Mouse (Mus musculus) thymus, adult 2 months (tissue): ENCODE measurements around the gene Umod. TPM values are rescaled to one million over a fixed set of nuclear protein-coding genes. Genes with fewer than 3 reads are reported as not detected.

Experiments
- DNase-seq: peaks from one replicate; pipeline ENCODE4 v3.0.0; 2021
- H3K27ac ChIP-seq: fragments of 200-500 bp; 2 replicates; pipeline ENCODE4 v1.5.1; 2012; ENCODE audit warnings: low read length, control low read depth; ENCODE audit not compliant: control insufficient read depth, insufficient read depth
- H3K27me3 ChIP-seq: fragments of 200-500 bp; 2 replicates; pipeline ENCODE4 v1.6.1; 2012; ENCODE audit warnings: mild to moderate bottlenecking, low read length, moderate library complexity, mixed read lengths; ENCODE audit not compliant: control insufficient read depth, insufficient read depth
- H3K36me3 ChIP-seq: fragments of 200-500 bp; 2 replicates; pipeline ENCODE4 v1.6.1; 2012; ENCODE audit warnings: mild to moderate bottlenecking, low read length, moderate library complexity; ENCODE audit not compliant: control insufficient read depth, insufficient read depth
- H3K4me1 ChIP-seq: fragments of 200-500 bp; replicated peaks from 2 replicates; pipeline ENCODE4 v1.6.1; 2012; ENCODE audit warnings: low read length; ENCODE audit not compliant: control insufficient read depth, insufficient read depth
- H3K4me3 ChIP-seq: fragments of 200-500 bp; 2 replicates; pipeline ENCODE4 v1.5.1; 2012; ENCODE audit warnings: mild to moderate bottlenecking, low read length, control low read depth, moderate library complexity; ENCODE audit not compliant: control insufficient read depth, insufficient read depth
- CTCF ChIP-seq: fragments of 200-500 bp; IDR thresholded peaks from 2 replicates; pipeline ENCODE4 v1.5.1; 2012; ENCODE audit warnings: mild to moderate bottlenecking, control low read depth, low read length, moderate library complexity, borderline replicate concordance; ENCODE audit not compliant: control insufficient read depth, poor library complexity, insufficient read depth; ENCODE audit errors: extremely low read depth
- POLR2A ChIP-seq: fragments of 200-500 bp; IDR thresholded peaks from 2 replicates; pipeline ENCODE4 v1.6.1; 2012; ENCODE audit warnings: mild to moderate bottlenecking, low read length, control low read depth, moderate library complexity; ENCODE audit not compliant: control insufficient read depth, poor library complexity, insufficient read depth; ENCODE audit errors: extremely low read depth
- WGBS: fragments of 180-500 bp; shearing (Covaris S2); methylation state at CpG from one replicate; pipeline ENCODE4 v1.1.7; 2018; 5-methylcytosine and 5-hydroxymethylcytosine counted together
- polyA plus RNA-seq: library from polyadenylated mRNA; depleted of rRNA; stranded (reverse); fragments of >200 nt; gene quantifications from 2 replicates; pipeline ENCODE4 v1.2.3, GENCODE M21; 2012

The Umod gene
- polyA plus RNA-seq, 1 experiment, result 2.2 TPM

- no peak for TF ChIP-seq POLR2A
- DNase-seq, result no peak
- Histone ChIP-seq H3K36me3 (no peaks in the 10 kb centered on the region), H3K4me1 (no peaks in the 10 kb centered on the region), H3K4me3 (no peak overlapping the region), H3K27ac (no peak overlapping the region), H3K27me3 (no peaks in the 10 kb centered on the region)
- WGBS, result 30% methylated on average over 7 of the region's 7 CpGs
Observed at GRCm38 (mm10) chr7:119513056-119513455, 34.0 kb upstream of the Umod start.

- WGBS, result 89% methylated on average over 4 of the region's 4 CpGs
- H3K36me3 ChIP-seq, result no peaks in the 10 kb centered on the region
Observed at GRCm38 (mm10) chr7:119511143-119511542, 32.1 kb upstream of the Umod start.

DNA sequence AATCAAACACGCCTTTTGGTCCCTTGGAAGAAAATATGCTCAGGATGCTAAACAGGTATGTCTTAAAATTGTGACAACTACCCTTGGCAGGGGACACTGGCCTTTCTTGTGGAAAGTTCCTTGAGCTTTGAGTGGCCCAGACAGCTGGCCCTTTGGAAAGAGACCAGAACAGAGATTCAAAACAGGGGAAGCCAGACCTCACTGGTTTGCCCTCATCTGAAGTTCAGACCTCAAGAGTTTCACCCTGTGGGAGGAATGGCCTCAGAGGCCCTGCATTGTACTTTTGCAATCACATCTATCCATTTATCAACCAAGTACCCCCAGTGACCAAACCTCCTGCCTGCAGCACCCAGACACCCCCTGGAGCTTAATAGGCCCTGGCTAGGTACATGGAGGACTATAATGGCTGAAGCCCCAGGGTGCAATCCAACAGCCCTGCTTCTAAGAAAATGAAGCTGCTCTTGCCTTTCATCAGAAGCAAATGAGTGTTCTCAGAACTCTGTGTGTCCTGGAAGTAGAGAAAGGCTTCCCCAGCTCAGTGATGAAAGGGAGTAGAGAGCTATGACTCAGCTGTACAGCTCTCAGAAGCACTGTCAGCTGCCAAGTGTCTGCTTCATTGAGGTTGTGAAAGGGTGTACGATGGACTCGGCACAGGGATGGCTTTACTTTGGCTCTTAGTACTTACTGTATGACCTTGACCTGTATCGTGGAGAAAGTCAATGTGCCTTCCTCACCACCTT is 11.1 kb upstream of the Umod start:
- Histone ChIP-seq H3K4me1 (no peaks in the 10 kb centered on the region), H3K4me3 (no peak overlapping the region), H3K27me3 (no peaks in the 10 kb centered on the region), H3K36me3 (no peaks in the 10 kb centered on the region), H3K27ac (no peak overlapping the region)
- TF ChIP-seq CTCF (no peak), POLR2A (no peak)
- DNase-seq, result no peak
- 92% methylated on average over 4 of the region's 4 CpGs for WGBS

More at GRCm38 (mm10) chr7:119511143-119511542, 32.1 kb upstream of the Umod start:
- Histone ChIP-seq H3K4me1 (no peaks in the 10 kb centered on the region), H3K27me3 (no peaks in the 10 kb centered on the region), H3K27ac (no peak overlapping the region), H3K4me3 (no peak overlapping the region)
- TF ChIP-seq CTCF (no peak), POLR2A (no peak)
- no peak for DNase-seq

GRCm38 (mm10) chr7:119486683-119487082 is 7.6 kb upstream of the Umod start:
- H3K27ac ChIP-seq, result no peak overlapping the region
- H3K4me1 ChIP-seq, result no peaks in the 10 kb centered on the region
- no peaks in the 10 kb centered on the region for H3K27me3 ChIP-seq
- H3K36me3 ChIP-seq, result no peaks in the 10 kb centered on the region
- no peak for DNase-seq
- 34% methylated on average over 5 of the region's 5 CpGs for WGBS
- no peak overlapping the region for H3K4me3 ChIP-seq
- TF ChIP-seq CTCF (no peak), POLR2A (no peak)

- no peak overlapping the region for H3K4me3 ChIP-seq
- no peaks in the 10 kb centered on the region for H3K4me1 ChIP-seq
- no peaks in the 10 kb centered on the region for H3K36me3 ChIP-seq
- no peaks in the 10 kb centered on the region for H3K27me3 ChIP-seq
- WGBS, result 89% methylated on average over 4 of the region's 4 CpGs
- TF ChIP-seq CTCF (no peak), POLR2A (no peak)
- DNase-seq, result no peak
- no peak overlapping the region for H3K27ac ChIP-seq
Observed at GRCm38 (mm10) chr7:119484154-119484553, 5.1 kb upstream of the Umod start.

DNA sequence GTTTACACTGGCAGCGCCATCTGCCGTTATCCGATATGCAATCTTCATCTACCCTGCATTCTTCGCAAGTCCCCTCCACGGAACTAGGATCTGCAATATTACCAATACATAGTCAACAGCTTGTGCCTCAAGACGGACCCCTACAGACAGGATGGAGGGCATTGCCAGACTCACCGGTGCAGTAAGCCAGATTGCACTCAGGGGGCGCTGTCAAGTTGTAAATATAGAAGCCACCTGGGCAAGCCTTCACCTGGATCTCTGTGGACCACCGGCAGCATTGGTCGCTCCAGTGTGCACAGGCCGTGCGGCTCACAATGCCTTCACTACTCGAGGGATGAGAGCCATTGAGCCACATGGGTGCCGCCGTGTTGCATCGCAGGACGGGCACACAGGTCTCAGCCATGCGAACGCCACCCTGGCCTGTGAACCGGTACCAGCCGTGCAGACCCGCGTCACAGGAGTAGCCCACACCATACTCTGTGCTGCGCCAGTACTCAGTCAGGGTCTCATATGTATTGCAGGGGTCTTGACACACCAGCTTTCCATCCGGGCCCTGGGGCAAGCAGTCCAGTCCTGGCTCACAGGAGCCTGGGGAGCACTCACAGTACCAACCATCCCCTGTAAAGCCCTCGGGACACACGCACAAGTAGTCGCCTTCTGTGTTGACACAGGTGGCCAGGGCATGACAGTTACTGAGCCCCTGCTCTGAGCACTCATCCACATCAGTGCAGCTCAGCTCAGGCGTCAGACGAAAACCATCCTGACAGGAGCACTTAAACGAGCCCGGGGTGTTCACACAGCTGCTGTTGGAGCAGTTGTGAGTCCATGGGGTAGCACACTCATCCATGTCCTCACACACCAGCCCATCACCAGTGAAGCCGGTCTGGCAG is 2.3 kb downstream of the Umod start:
- H3K4me1 ChIP-seq, result no peaks in the 10 kb centered on the region
- no peak overlapping the region for H3K27ac ChIP-seq
- no peaks in the 10 kb centered on the region for H3K36me3 ChIP-seq
- WGBS, result 83% methylated on average over 33 of the region's 33 CpGs
- no peak for DNase-seq
- TF ChIP-seq CTCF (no peak), POLR2A (no peak)
- no peaks in the 10 kb centered on the region for H3K27me3 ChIP-seq
- H3K4me3 ChIP-seq, result no peak overlapping the region
